Mouse (Mus musculus): ENCODE measurements around the gene Ip6k3. TPM values are rescaled to one million over a fixed set of nuclear protein-coding genes. Genes with fewer than 3 reads are reported as not detected.
A peak's percentile ranks its signal among the peaks of the same experiment; 100 is the strongest.

Ip6k3 gene
- polyA plus RNA-seq, 1 experiment from 2014 or later = 0.31 TPM

- Histone ChIP-seq H3K9me3 (no peaks in the 10 kb centered on the region), H3K4me3 (no peak overlapping the region), H3K27ac (peak overlapping the region; percentile 2; the same call in 1 of the 2 replicates), H3K36me3 (no peaks in the 10 kb centered on the region), H3K27me3 (ENCODE audit: insufficient read depth, poor library complexity, severe bottlenecking) (peaks cover 7% of the 10 kb centered on the region; the same call in 1 of the 2 replicates), H3K4me1 (replicated peaks) (peaks cover 53% of the 10 kb centered on the region)
- no peak for DNase-seq (ENCODE audit: low spot score)
- WGBS = 58% methylated on average over 7 of the region's 7 CpGs
Measured at GRCm38 (mm10) chr17:27139304-27139703, 28.3 kb downstream of the Ip6k3 start.

DNA sequence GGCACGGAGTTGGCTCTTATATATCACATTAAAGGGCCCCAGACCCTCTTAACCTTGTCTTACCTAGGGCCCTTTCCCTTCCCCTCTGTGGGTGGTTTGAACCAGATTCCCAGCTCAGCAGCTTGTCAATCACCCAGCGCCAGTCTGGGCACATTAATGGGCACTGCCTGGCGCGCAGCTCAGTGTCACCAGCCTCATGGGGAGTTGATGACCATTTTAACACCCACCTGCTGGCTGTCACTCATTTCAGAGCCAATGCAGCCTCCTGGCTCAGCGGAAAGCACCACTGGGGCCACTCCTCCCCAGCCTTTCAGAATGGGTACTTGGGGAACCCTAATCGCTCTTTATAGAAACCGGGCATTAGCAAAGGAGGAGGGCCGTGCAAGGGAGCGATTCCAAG, 29.2 kb downstream of the Ip6k3 start:
- Histone ChIP-seq H3K4me3 (no peak overlapping the region), H3K9me3 (no peaks in the 10 kb centered on the region), H3K27ac (no peak overlapping the region), H3K27me3 (ENCODE audit: insufficient read depth, poor library complexity, severe bottlenecking) (0 out of 2 replicates have a peak, but pooled peaks cover 6% of the 10 kb centered on the region), H3K36me3 (no peaks in the 10 kb centered on the region), H3K4me1 (replicated peaks) (peaks cover 55% of the 10 kb centered on the region)
- DNase-seq (ENCODE audit: low spot score) = no peak
- WGBS = 73% methylated on average over 9 of the region's 9 CpGs

DNA sequence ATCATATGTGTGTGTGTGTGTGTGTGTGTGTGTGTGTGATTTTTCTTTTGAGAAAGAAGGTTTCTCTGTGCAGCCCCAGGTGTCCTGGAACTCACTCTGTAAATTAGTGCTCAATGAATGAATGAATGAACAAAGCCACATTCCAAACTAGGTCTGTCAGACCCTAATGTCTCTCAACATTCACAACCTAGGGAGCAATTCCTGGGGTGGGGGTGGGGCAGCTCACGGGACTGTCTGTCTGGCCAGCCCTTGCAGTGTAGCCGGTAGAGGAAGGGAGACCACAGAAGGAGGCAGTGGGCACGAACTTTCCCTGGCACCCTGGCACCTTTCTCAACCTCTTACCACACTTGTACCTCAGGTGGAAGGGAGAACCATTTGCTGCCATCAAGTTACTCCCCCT, 32.9 kb downstream of the Ip6k3 start:
- 0 out of 2 replicates have a peak overlapping the region, but pooled peaks have one; percentile 30 for H3K27ac ChIP-seq
- H3K4me1 ChIP-seq (replicated peaks) = peaks cover 65% of the 10 kb centered on the region
- no peak overlapping the region for H3K4me3 ChIP-seq
- no peaks in the 10 kb centered on the region for H3K9me3 ChIP-seq
- DNase-seq (ENCODE audit: low spot score) = no peak
- H3K36me3 ChIP-seq = peaks cover 11% of the 10 kb centered on the region; the same call in 1 of the 2 replicates
- peaks cover 10% of the 10 kb centered on the region; the same call in 1 of the 2 replicates for H3K27me3 ChIP-seq (ENCODE audit: insufficient read depth, poor library complexity, severe bottlenecking)
- WGBS = 30% methylated on average over 3 of the region's 3 CpGs

DNA sequence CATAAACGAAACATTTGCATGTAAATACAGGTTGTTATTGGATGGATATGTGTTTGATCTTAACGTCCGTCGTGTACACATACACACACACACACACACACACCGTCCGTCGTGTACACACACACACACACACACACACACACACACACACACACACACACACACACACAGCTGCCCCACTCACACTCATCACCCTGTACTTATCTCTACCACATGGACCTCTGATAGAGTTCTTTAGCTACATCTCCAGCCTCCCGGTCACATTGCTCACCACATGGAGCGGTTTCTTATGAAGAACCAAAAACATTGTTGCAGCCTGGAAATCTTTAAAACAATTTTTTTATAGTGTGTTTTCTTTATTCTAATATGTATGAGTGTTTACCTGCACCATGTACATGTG, 33.4 kb downstream of the Ip6k3 start:
- peak overlapping the region; percentile 97 for H3K27ac ChIP-seq
- H3K36me3 ChIP-seq = peaks cover 13% of the 10 kb centered on the region; the same call in 1 of the 2 replicates
- WGBS = 32% methylated on average over 9 of the region's 9 CpGs

DNA sequence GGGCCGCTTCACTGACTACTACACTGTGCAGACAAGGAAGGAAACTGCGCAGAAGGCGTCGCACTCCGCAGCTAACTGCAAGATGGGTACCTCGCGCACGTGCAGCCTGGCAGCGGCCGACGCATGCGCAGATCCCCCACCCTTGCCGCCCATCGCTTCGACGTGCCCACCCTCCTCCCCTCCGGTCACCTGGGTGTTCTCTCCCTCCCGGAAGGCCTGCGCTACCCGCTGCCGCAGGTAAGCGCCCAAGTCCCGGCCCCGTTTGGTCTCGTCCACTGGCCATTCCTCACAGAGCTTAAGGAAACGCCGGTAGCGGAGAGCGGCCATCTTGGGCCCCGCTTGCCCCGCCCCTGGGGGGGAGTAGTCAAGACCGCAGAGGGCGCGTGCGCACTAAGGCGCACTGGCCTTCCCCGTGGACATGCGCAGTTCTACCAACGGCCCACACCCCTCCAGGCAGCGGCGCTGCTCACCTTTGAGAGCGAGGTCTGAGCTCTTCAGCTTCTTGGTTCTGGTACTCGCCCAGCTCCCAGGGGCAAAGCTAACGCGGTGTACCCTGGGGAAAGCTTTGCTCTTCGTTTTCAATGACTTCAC, 33.9 kb downstream of the Ip6k3 start, which contains the start of gene Uqcc2:
Gene Uqcc2, minus strand, starts transcription at position 366 of the 591 bp plus-strand sequence.
- H3K27ac ChIP-seq = peak within 1 kb of the TSS; percentile 97
- peak within 1 kb of the TSS; percentile 79 for H3K4me3 ChIP-seq
- peaks cover 57% of the 10 kb centered on the region for H3K4me1 ChIP-seq (replicated peaks)
- peaks cover 10% of the 10 kb centered on the region; the same call in 1 of the 2 replicates for H3K27me3 ChIP-seq (ENCODE audit: insufficient read depth, poor library complexity, severe bottlenecking)
- peaks cover 16% of the 10 kb centered on the region; the same call in 1 of the 2 replicates for H3K36me3 ChIP-seq
- peak; percentile 97 for DNase-seq (ENCODE audit: low spot score)
- under 1% methylated on average over 46 of the region's 46 CpGs for WGBS
- no peaks in the 10 kb centered on the region for H3K9me3 ChIP-seq

More for the DNA sequence above, 33.4 kb downstream of the Ip6k3 start:
- Histone ChIP-seq H3K4me3 (peak overlapping the region; percentile 79), H3K27me3 (ENCODE audit: insufficient read depth, poor library complexity, severe bottlenecking) (peaks cover 10% of the 10 kb centered on the region; the same call in 1 of the 2 replicates), H3K4me1 (replicated peaks) (peaks cover 62% of the 10 kb centered on the region), H3K9me3 (no peaks in the 10 kb centered on the region)
- no peak for DNase-seq (ENCODE audit: low spot score)

DNA sequence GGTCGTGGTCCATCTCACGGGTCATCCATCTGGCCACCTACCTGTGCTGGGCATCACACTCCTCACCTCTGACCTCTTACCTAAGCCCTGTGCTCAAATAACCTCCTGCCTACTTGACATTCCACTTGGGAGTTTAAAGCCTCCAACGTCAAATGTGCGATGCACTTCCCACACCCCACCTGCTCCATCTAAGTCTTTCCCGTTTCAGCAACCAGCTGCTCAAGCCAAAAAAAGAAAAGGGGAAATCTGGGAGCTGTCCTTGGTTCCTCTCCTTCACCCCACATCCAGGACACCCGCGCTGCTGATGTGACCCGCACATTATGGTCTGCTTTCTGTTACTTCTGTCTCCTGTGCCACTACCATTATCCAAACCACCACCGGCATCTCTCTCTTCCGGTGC, 35.4 kb downstream of the Ip6k3 start:
- no peak overlapping the region; the same call in 1 of the 2 replicates for H3K27ac ChIP-seq
- no peaks in the 10 kb centered on the region for H3K9me3 ChIP-seq
- peaks cover 63% of the 10 kb centered on the region for H3K4me1 ChIP-seq (replicated peaks)
- DNase-seq (ENCODE audit: low spot score) = no peak
- WGBS = 93% methylated on average over 10 of the region's 10 CpGs
- H3K36me3 ChIP-seq = peaks cover 22% of the 10 kb centered on the region; the same call in 1 of the 2 replicates
- H3K27me3 ChIP-seq (ENCODE audit: insufficient read depth, poor library complexity, severe bottlenecking) = peaks cover 10% of the 10 kb centered on the region; the same call in 1 of the 2 replicates
- H3K4me3 ChIP-seq = no peak overlapping the region

DNA sequence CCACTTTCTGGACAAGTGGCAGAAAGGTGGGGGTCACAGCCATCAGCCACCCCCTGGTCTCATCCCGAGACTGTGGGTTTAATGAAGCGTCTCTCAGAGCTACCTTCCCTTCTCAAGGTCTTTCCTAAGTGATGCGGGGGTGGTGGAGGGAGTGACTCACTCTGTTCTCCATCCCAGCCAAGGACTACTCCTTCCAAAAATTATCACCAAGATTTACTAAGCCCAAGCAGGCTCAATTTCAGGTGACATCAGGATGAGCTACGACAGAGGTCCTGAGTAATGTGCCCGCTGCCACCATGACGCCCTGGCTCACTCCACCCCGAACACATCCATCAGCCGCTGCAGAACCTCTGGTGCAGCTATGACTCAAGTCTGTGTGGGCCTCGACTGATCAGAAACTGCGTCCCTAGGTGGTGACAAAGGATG, 36.3 kb downstream of the Ip6k3 start:
- DNase-seq (ENCODE audit: low spot score) = no peak
- peaks cover 68% of the 10 kb centered on the region for H3K4me1 ChIP-seq (replicated peaks)
- WGBS = 84% methylated on average over 10 of the region's 10 CpGs
- H3K36me3 ChIP-seq = peaks cover 22% of the 10 kb centered on the region; the same call in 1 of the 2 replicates
- no peaks in the 10 kb centered on the region for H3K9me3 ChIP-seq
- no peak overlapping the region for H3K27ac ChIP-seq
- no peak overlapping the region for H3K4me3 ChIP-seq
- peaks cover 10% of the 10 kb centered on the region; the same call in 1 of the 2 replicates for H3K27me3 ChIP-seq (ENCODE audit: insufficient read depth, poor library complexity, severe bottlenecking)

DNA sequence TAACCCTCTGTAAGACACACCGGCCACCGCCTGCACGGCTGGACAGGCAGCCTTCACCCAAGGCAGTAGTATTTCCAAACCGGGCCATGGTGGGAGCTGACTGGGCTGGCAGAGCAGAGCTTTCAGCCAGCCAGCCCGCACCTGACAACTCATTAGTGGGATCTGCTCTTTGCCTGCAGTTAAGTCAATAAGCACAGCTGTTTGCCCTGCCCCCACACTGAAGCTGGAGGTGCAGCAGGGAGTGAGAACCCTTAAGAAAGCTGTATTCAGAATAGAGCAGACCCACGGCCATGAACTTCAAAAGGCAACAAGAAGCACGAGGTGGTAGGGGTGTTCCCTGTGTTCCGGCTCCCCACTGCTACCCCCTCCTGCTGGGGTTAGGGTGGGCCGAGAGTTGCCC, 37.3 kb downstream of the Ip6k3 start:
- no peaks in the 10 kb centered on the region for H3K9me3 ChIP-seq
- peaks cover 69% of the 10 kb centered on the region for H3K4me1 ChIP-seq (replicated peaks)
- DNase-seq (ENCODE audit: low spot score) = no peak
- H3K27ac ChIP-seq = 0 out of 2 replicates have a peak overlapping the region, but pooled peaks have one; percentile 31
- H3K4me3 ChIP-seq = no peak overlapping the region
- H3K27me3 ChIP-seq (ENCODE audit: insufficient read depth, poor library complexity, severe bottlenecking) = peaks cover 10% of the 10 kb centered on the region; the same call in 1 of the 2 replicates
- 54% methylated on average over 9 of the region's 9 CpGs for WGBS
- peaks cover 29% of the 10 kb centered on the region; the same call in 1 of the 2 replicates for H3K36me3 ChIP-seq

DNA sequence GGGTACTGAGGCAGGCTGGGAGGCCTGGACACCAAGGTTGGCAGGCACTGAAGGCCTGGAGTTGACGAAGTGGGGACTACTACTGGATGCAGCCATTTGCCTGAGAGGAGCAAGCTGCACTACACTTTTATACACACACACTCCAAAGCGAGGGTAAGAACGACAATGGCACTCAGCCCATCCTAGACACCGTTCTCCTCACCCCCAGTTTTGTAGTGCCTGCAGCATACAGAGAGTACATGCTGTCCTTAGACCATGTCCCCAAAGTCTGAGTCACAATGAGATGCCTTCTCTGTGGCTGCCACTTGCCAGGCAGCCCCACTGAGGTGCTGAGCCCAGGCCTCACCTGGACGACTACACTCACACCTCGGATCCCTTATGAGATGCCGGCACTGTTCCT, 37.8 kb downstream of the Ip6k3 start:
- Histone ChIP-seq H3K36me3 (peaks cover 33% of the 10 kb centered on the region; the same call in 1 of the 2 replicates), H3K9me3 (no peaks in the 10 kb centered on the region), H3K4me3 (no peak overlapping the region), H3K27ac (no peak overlapping the region), H3K4me1 (replicated peaks) (peaks cover 68% of the 10 kb centered on the region), H3K27me3 (ENCODE audit: insufficient read depth, poor library complexity, severe bottlenecking) (peaks cover 6% of the 10 kb centered on the region; the same call in 1 of the 2 replicates)
- DNase-seq (ENCODE audit: low spot score) = no peak
- 81% methylated on average over 7 of the region's 7 CpGs for WGBS

DNA sequence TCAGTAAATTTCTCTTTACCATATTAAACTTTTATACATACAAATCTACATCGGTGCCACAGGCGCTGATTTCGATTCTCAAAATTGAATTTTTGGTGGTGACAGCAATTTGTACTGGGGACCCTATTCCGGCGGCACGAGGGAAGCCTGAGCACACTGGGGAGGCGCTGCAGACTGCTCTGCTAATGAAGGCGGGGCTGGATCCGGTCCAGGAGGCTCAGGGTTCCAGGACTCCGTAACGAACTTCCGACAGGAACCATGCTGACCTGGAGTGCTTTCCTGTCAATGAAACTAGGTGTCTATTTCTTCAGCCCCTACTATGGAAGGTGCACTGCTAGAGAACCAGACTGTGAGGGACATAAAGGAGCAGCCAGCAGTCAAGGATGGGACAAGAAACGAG, 38.3 kb downstream of the Ip6k3 start:
- Histone ChIP-seq H3K4me3 (no peak overlapping the region), H3K27ac (no peak overlapping the region), H3K4me1 (replicated peaks) (peaks cover 65% of the 10 kb centered on the region), H3K36me3 (peaks cover 38% of the 10 kb centered on the region), H3K9me3 (no peaks in the 10 kb centered on the region), H3K27me3 (ENCODE audit: insufficient read depth, poor library complexity, severe bottlenecking) (peaks cover 4% of the 10 kb centered on the region; the same call in 1 of the 2 replicates)
- DNase-seq (ENCODE audit: low spot score) = no peak
- WGBS = 85% methylated on average over 13 of the region's 13 CpGs

GRCm38 (mm10) chr17:27128189-27128588, 39.4 kb downstream of the Ip6k3 start:
- Histone ChIP-seq H3K27me3 (ENCODE audit: insufficient read depth, poor library complexity, severe bottlenecking) (peaks cover 4% of the 10 kb centered on the region; the same call in 1 of the 2 replicates), H3K36me3 (peaks cover 49% of the 10 kb centered on the region), H3K4me3 (no peak overlapping the region), H3K4me1 (replicated peaks) (peaks cover 61% of the 10 kb centered on the region), H3K9me3 (no peaks in the 10 kb centered on the region), H3K27ac (no peak overlapping the region)
- no peak for DNase-seq (ENCODE audit: low spot score)
- WGBS = 91% methylated on average over 5 of the region's 5 CpGs

GRCm38 (mm10) chr17:27126974-27127373, 40.6 kb downstream of the Ip6k3 start:
- no peak overlapping the region for H3K27ac ChIP-seq
- WGBS = 87% methylated on average over 10 of the region's 10 CpGs
- DNase-seq (ENCODE audit: low spot score) = no peak
- H3K27me3 ChIP-seq (ENCODE audit: insufficient read depth, poor library complexity, severe bottlenecking) = no peaks in the 10 kb centered on the region
- H3K4me3 ChIP-seq = no peak overlapping the region
- H3K36me3 ChIP-seq = peaks cover 61% of the 10 kb centered on the region
- H3K9me3 ChIP-seq = no peaks in the 10 kb centered on the region
- H3K4me1 ChIP-seq (replicated peaks) = peaks cover 49% of the 10 kb centered on the region

- H3K4me3 ChIP-seq = no peak overlapping the region
- H3K27me3 ChIP-seq (ENCODE audit: insufficient read depth, poor library complexity, severe bottlenecking) = no peaks in the 10 kb centered on the region
- peaks cover 48% of the 10 kb centered on the region for H3K4me1 ChIP-seq (replicated peaks)
Measured at GRCm38 (mm10) chr17:27125669-27126202, 41.9 kb downstream of the Ip6k3 start.

More at GRCm38 (mm10) chr17:27125669-27126202, 41.9 kb downstream of the Ip6k3 start:
- H3K9me3 ChIP-seq = no peaks in the 10 kb centered on the region
- peaks cover 57% of the 10 kb centered on the region for H3K36me3 ChIP-seq
- WGBS = 79% methylated on average over 11 of the region's 11 CpGs
- 0 out of 2 replicates have a peak overlapping the region, but pooled peaks have one; percentile 5 for H3K27ac ChIP-seq
- DNase-seq (ENCODE audit: low spot score) = no peak

All from hindbrain, embryonic 10.5 days (tissue).